Mouse (Mus musculus) CH12.LX (cell line): ENCODE results near the gene Tm9sf2. TPM values are rescaled to one million over a fixed set of nuclear protein-coding genes. Genes with fewer than 3 reads are reported as not detected.
A peak's percentile ranks its signal among the peaks of the same experiment; 100 is the strongest.

Source experiments
- DNase-seq: peaks from one replicate; pipeline ENCODE4 v3.0.0-alpha.2; 2013; ENCODE audit errors: extremely low read depth
- H3K27ac ChIP-seq: 2 replicates; pipeline ENCODE4 v1.5.1; 2012; ENCODE audit warnings: low read depth, mild to moderate bottlenecking, control low read depth, moderate library complexity; ENCODE audit not compliant: insufficient read depth
- H3K27me3 ChIP-seq: replicated peaks from 2 replicates; pipeline ENCODE3; 2012; ENCODE audit warnings: inconsistent platforms
- H3K36me3 ChIP-seq, 2 experiments: replicated peaks in 1 of 2; 2 replicates each; pipeline versions ENCODE3 to v1.6.1; 2012; ENCODE audit warnings: inconsistent platforms in 1 of 2, low read length in 1 of 2, mild to moderate bottlenecking in 1 of 2, mixed read lengths in 1 of 2, moderate library complexity in 1 of 2; ENCODE audit not compliant: control insufficient read depth in 1 of 2, insufficient read depth in 1 of 2
- H3K4me1 ChIP-seq, 2 experiments: 2 replicates each; pipeline ENCODE4 v1.6.1; 2012; ENCODE audit warnings: inconsistent platforms in 1 of 2, moderate library complexity in 1 of 2; ENCODE audit not compliant: insufficient read depth in 2 of 2, control insufficient read depth in 1 of 2
- H3K4me2 ChIP-seq: 2 replicates; pipeline ENCODE4 v1.6.1; 2012; ENCODE audit warnings: low read depth, mild to moderate bottlenecking, control low read depth; ENCODE audit not compliant: poor library complexity, insufficient read depth, severe bottlenecking
- H3K4me3 ChIP-seq, 3 experiments: fragments of 150-350 bp in 1 of 3; sonication (generic) in 1 of 3; replicated peaks in 1 of 3; 2 replicates each; pipeline versions ENCODE3 to v1.5.1; 2011 to 2012; ENCODE audit warnings: low read depth in 2 of 3, low read length in 2 of 3, mild to moderate bottlenecking in 2 of 3, moderate library complexity in 2 of 3, control low read depth in 1 of 3, improper control_type of control experiment in 1 of 3, inconsistent platforms in 1 of 3, mixed read lengths in 1 of 3; ENCODE audit not compliant: poor library complexity in 1 of 3
- H3K79me2 ChIP-seq: replicated peaks from 2 replicates; pipeline ENCODE4 v1.6.1; 2012; ENCODE audit warnings: mild to moderate bottlenecking, moderate library complexity; ENCODE audit not compliant: control insufficient read depth, poor library complexity, insufficient read depth, severe bottlenecking; ENCODE audit errors: extremely low read depth
- H3K9ac ChIP-seq: 2 replicates; pipeline ENCODE4 v1.6.1; 2012; ENCODE audit warnings: low read depth, mild to moderate bottlenecking, control low read depth, moderate library complexity; ENCODE audit not compliant: insufficient read depth
- H3K9me3 ChIP-seq: replicated peaks from 2 replicates; pipeline ENCODE3; 2012; ENCODE audit warnings: low read length, inconsistent platforms, mixed read lengths
- BHLHE40 ChIP-seq: IDR thresholded peaks from 2 replicates; pipeline ENCODE4 v1.6.1; 2011; ENCODE audit warnings: mild to moderate bottlenecking, low read depth, low read length, improper control_type of control experiment
- CHD1 ChIP-seq: IDR thresholded peaks from 2 replicates; pipeline ENCODE4 v1.6.1; 2012; ENCODE audit warnings: low read depth, low read length, improper control_type of control experiment, inconsistent platforms
- CHD2 ChIP-seq: IDR thresholded peaks from 2 replicates; pipeline ENCODE4 v1.6.1; 2011; ENCODE audit warnings: low read length, improper control_type of control experiment
- CTCF ChIP-seq, 2 experiments: IDR thresholded peaks in 1 of 2; conservative IDR thresholded peaks in 1 of 2; 2 replicates each; pipeline ENCODE4 v1.5.1; 2011 to 2012; ENCODE audit warnings: low read depth in 2 of 2, low read length in 2 of 2, improper control_type of control experiment in 1 of 2, inconsistent platforms in 1 of 2, mild to moderate bottlenecking in 1 of 2, moderate library complexity in 1 of 2
- E2F4 ChIP-seq: IDR thresholded peaks from 2 replicates; pipeline ENCODE4 v1.6.1; 2011; ENCODE audit warnings: low read depth, low read length, improper control_type of control experiment; ENCODE audit not compliant: insufficient replicate concordance
- ELF1 ChIP-seq: IDR thresholded peaks from 2 replicates; pipeline ENCODE4 v1.6.1; 2014; ENCODE audit warnings: low read depth, mild to moderate bottlenecking, inconsistent platforms, low read length, improper control_type of control experiment
- IRF4 ChIP-seq: IDR thresholded peaks from 2 replicates; pipeline ENCODE4 v1.6.1; 2014; ENCODE audit warnings: low read depth, mild to moderate bottlenecking, inconsistent platforms, low read length, improper control_type of control experiment
- JUND ChIP-seq: conservative IDR thresholded peaks from 2 replicates; pipeline ENCODE4 v1.6.1; 2011; ENCODE audit warnings: low read depth, low read length, improper control_type of control experiment
- MAX ChIP-seq: IDR thresholded peaks from 2 replicates; pipeline ENCODE4 v1.6.1; 2011; ENCODE audit warnings: low read length, improper control_type of control experiment
- MAZ ChIP-seq: IDR thresholded peaks from 2 replicates; pipeline ENCODE4 v1.6.1; 2012; ENCODE audit warnings: low read depth, mild to moderate bottlenecking, inconsistent platforms, low read length, improper control_type of control experiment, moderate library complexity
- MEF2A ChIP-seq: IDR thresholded peaks from 2 replicates; pipeline ENCODE4 v1.6.1; 2014; ENCODE audit warnings: low read depth, mild to moderate bottlenecking, inconsistent platforms, low read length, improper control_type of control experiment, borderline replicate concordance
- MYC ChIP-seq: IDR thresholded peaks from 2 replicates; pipeline ENCODE4 v1.6.1; 2011; ENCODE audit warnings: low read depth, mild to moderate bottlenecking, improper control_type of control experiment, low read length
- NELFE ChIP-seq: IDR thresholded peaks from 2 replicates; pipeline ENCODE4 v1.6.1; 2011; ENCODE audit warnings: low read depth, low read length, improper control_type of control experiment
- NRF1 ChIP-seq: IDR thresholded peaks from 2 replicates; pipeline ENCODE4 v1.6.1; 2014; ENCODE audit warnings: low read depth, mild to moderate bottlenecking, inconsistent platforms, low read length, improper control_type of control experiment, moderate library complexity
- PAX5 ChIP-seq: IDR thresholded peaks from 2 replicates; pipeline ENCODE4 v1.6.1; 2012; ENCODE audit warnings: low read length, inconsistent platforms, mixed read lengths
- RAD21 ChIP-seq: IDR thresholded peaks from 2 replicates; pipeline ENCODE4 v1.6.1; 2011; ENCODE audit warnings: low read depth, mild to moderate bottlenecking, low read length, improper control_type of control experiment, moderate library complexity
- RCOR1 ChIP-seq: conservative IDR thresholded peaks from 2 replicates; pipeline ENCODE4 v1.6.1; 2012; ENCODE audit warnings: low read depth, mild to moderate bottlenecking, inconsistent platforms, low read length, improper control_type of control experiment
- SIN3A ChIP-seq: IDR thresholded peaks from 2 replicates; pipeline ENCODE4 v1.6.1; 2012; ENCODE audit warnings: low read length, improper control_type of control experiment, inconsistent platforms
- SMC3 ChIP-seq: IDR thresholded peaks from 2 replicates; pipeline ENCODE4 v1.6.1; 2011; ENCODE audit warnings: low read depth, low read length, improper control_type of control experiment
- TCF12 ChIP-seq: IDR thresholded peaks from 2 replicates; pipeline ENCODE4 v1.6.1; 2014; ENCODE audit warnings: low read depth, mild to moderate bottlenecking, inconsistent platforms, low read length, improper control_type of control experiment
- UBTF ChIP-seq: IDR thresholded peaks from 2 replicates; pipeline ENCODE4 v1.6.1; 2012; ENCODE audit warnings: low read depth, mild to moderate bottlenecking, inconsistent platforms, low read length, improper control_type of control experiment, moderate library complexity
- USF1 ChIP-seq: IDR thresholded peaks from 2 replicates; pipeline ENCODE4 v1.6.1; 2014; ENCODE audit warnings: low read depth, mild to moderate bottlenecking, inconsistent platforms, low read length, improper control_type of control experiment
- USF2 ChIP-seq: conservative IDR thresholded peaks from 2 replicates; pipeline ENCODE4 v1.6.1; 2011; ENCODE audit warnings: low read depth, low read length, improper control_type of control experiment
- ZNF384 ChIP-seq: IDR thresholded peaks from 2 replicates; pipeline ENCODE4 v1.6.1; 2012; ENCODE audit warnings: low read depth, low read length, improper control_type of control experiment, inconsistent platforms
- dilution Hi-C: fragments of 300-500 bp; cut with MboI; formaldehyde crosslinking; loops from 2 replicates; pipeline ENCODE4 v1.14.3; 2020; ENCODE audit warnings: low sequenced_read_pairs; ENCODE audit not compliant: extremely low pct_unique_long_range_greater_than_20kb, extremely low pct_ligation_motif_present
- in situ Hi-C: fragments of 300-500 bp; cut with MboI; formaldehyde crosslinking; loops from 3 replicates; pipeline ENCODE4 v1.14.3; 2019; ENCODE audit warnings: low sequenced_read_pairs, low pct_ligation_motif_present, low pct_unique_long_range_greater_than_20kb, mixed read lengths
- polyA plus RNA-seq: library from polyadenylated mRNA; unstranded; fragments of >175 nt; gene quantifications from 2 replicates; pipeline ENCODE4 v1.2.1, GENCODE M21; 2012; ENCODE audit warnings: low read depth; ENCODE audit not compliant: insufficient read length
- total RNA-seq, 2 experiments: library from RNA; depleted of rRNA; stranded (reverse); fragments of 300-350 nt in 1 of 2; fragments of >200 nt in 1 of 2; gene quantifications; 2 replicates each; pipeline ENCODE4 v1.2.3; 2012 to 2014

Gene Tm9sf2
- total and polyA plus RNA-seq, 3 experiments: 49.2 to 108 (median 85.5) TPM

DNA sequence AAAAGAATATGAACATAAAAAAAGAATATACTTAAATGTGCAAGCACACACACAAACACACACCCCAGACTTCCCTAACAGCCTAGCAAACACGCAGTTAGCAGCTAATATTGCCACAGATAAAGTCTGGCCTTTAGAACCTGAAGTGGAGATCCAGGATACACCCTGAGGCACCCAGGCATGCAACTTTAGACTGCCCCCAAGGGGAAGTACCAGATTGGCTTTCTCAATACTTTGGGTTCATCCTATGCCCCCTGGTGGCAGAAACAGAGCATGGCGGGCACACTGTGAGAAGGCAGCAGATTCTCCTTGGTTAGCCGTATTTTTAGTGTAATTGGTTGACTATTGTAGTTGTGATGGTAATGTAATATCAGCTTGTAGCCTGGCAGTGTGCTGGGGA, 46.2 kb upstream of the Tm9sf2 start (continued):
- TF ChIP-seq ZNF384 (no peak), SIN3A (0 out of 2 replicates have a peak, but pooled peaks have one; percentile 25), PAX5 (no peak), MYC (peak; percentile 51; the same call in 1 of the 2 replicates), JUND (no peak; the same call in 1 of the 2 replicates), NRF1 (no peak), UBTF (no peak), CHD1 (no peak), BHLHE40 (no peak), NELFE (peak; percentile 39; the same call in 1 of the 2 replicates), ELF1 (no peak), CHD2 (no peak), E2F4 (no peak), USF1 (no peak), RCOR1 (no peak), MAZ (peak; percentile 79)

DNA sequence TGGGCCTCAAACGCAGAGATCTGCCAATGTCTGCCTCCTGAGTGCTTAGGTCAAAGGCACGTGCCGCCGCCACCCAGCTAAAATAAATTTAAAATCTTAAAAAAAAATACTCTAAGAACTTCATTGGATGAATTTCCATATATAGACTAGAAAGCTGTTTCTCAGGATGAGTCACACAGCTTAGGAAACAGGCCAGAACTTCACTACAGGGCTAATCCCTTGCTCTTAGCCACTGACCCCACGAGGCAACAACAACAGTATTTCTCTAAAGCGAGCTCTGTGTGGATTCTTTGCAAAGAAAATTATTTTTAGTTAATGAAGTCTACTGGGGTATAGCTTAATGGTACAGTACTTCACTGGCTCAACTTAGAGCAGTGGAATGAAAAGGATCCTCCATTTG, 45.5 kb upstream of the Tm9sf2 start:
- no peak overlapping the region for H3K4me2 ChIP-seq
- H3K36me3 ChIP-seq: no peaks in the 10 kb centered on the region
- H3K27ac ChIP-seq: no peak overlapping the region
- dilution Hi-C loops (no loop called here), in situ Hi-C loops (loop anchor here (5.0 to 10.0 kb wide), 3 partner anchors 113 to 194 kb away; no protein-coding TSS in a partner anchor)
- no peaks in the 10 kb centered on the region for H3K27me3 ChIP-seq
- no peak overlapping the region for H3K9ac ChIP-seq
- no peak for DNase-seq
- TF ChIP-seq ZNF384 (peak; percentile 25; the same call in 1 of the 2 replicates), CTCF (conservative IDR thresholded peaks at IDR 0.05 in 1 of 2, IDR thresholded peaks at IDR 0.05 in 1 of 2; ENCODE audit: low read depth in 2 of 2, low read length in 2 of 2) (no peak), IRF4 (peak; percentile 50), SIN3A (no peak)
- H3K4me3 ChIP-seq: no peak overlapping the region
- H3K9me3 ChIP-seq: no peaks in the 10 kb centered on the region
- H3K79me2 ChIP-seq: no peaks in the 10 kb centered on the region
- H3K4me1 ChIP-seq: peaks cover 53 to 97% of the 10 kb centered on the region in 2 experiments

DNA sequence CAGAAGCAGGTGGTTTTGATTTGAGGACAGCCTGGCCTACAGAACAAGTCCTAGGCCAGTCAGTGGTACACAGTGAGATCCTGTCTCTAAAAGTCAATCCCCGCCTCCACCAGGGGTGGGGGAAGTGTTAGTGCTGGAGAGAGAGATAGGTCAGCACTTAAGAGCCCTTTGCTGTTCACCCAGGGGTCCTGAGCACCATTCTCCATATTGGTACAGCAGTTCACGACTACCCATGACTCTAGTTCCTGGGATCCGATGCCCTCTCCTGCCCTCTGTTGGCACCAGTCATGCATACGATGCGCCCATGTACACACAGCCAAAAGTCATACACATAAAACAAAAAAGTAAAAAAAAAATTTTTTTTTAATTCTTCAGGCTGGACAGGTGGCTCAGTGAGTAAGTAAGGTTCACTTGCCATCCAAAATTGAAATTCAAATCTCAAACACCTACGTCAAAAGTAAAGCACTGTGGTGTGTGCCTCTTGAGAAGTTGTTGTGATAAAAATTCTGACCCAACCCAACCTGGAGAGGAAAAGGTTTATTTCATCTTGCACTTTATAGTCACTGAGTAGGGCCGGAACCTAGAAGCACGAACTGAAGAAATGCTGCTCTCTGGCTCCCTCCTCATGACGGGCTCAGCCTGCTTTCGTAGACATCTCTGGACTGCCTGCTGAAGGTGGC, 44.3 kb upstream of the Tm9sf2 start:
- DNase-seq: no peak
- no peaks in the 10 kb centered on the region for H3K36me3 ChIP-seq
- no peak overlapping the region for H3K9ac ChIP-seq
- in situ Hi-C loops (loop anchor here (5.0 to 10.0 kb wide), 3 partner anchors 112 to 195 kb away; no protein-coding TSS in a partner anchor), dilution Hi-C loops (no loop called here)
- H3K4me2 ChIP-seq: no peak overlapping the region
- TF ChIP-seq CTCF (conservative IDR thresholded peaks at IDR 0.05 in 1 of 2, IDR thresholded peaks at IDR 0.05 in 1 of 2; ENCODE audit: low read depth in 2 of 2, low read length in 2 of 2) (peak in 1 of 2 experiments; percentile 47; a peak in 2 of 4 replicates), MAX (no peak), TCF12 (no peak), MEF2A (no peak), SMC3 (peak; percentile 33), USF2 (no peak), E2F4 (no peak), RAD21 (peak; percentile 34)
- H3K79me2 ChIP-seq: no peaks in the 10 kb centered on the region
- peaks cover 4% of the 10 kb centered on the region for H3K9me3 ChIP-seq
- H3K4me3 ChIP-seq: no peak overlapping the region
- peaks cover 50 to 97% of the 10 kb centered on the region in 2 experiments for H3K4me1 ChIP-seq
- H3K27ac ChIP-seq: no peak overlapping the region
- no peaks in the 10 kb centered on the region for H3K27me3 ChIP-seq
